Mouse (Mus musculus) cortical plate, adult 2 months (tissue): ENCODE results near the gene Upk3a.

Experiments used
- CTCF ChIP-seq: fragments of 200-500 bp; IDR thresholded peaks from 2 replicates; pipeline ENCODE4 v1.5.1; 2011; ENCODE audit warnings: mild to moderate bottlenecking, control low read depth, low read length; ENCODE audit not compliant: insufficient read depth; ENCODE audit errors: extremely low read depth
- POLR2A ChIP-seq: fragments of 200-500 bp; IDR thresholded peaks from 2 replicates; pipeline ENCODE4 v1.6.1; 2011; ENCODE audit warnings: mild to moderate bottlenecking, low read length, control low read depth; ENCODE audit not compliant: insufficient read depth; ENCODE audit errors: extremely low read depth

- TF ChIP-seq POLR2A (no peak), CTCF (no peak)
These were observed 34.1 kb upstream of the Upk3a start for GRCm38 (mm10) chr15:84982888-84983287.
